Mouse (Mus musculus): ENCODE data around the gene Pth1r. TPM values are rescaled to one million over a fixed set of nuclear protein-coding genes. Genes with fewer than 3 reads are reported as not detected.

The Pth1r gene
- total and polyA plus RNA-seq, 3 experiments, result 6.0 to 10.3 (median 7.0) TPM

DNA sequence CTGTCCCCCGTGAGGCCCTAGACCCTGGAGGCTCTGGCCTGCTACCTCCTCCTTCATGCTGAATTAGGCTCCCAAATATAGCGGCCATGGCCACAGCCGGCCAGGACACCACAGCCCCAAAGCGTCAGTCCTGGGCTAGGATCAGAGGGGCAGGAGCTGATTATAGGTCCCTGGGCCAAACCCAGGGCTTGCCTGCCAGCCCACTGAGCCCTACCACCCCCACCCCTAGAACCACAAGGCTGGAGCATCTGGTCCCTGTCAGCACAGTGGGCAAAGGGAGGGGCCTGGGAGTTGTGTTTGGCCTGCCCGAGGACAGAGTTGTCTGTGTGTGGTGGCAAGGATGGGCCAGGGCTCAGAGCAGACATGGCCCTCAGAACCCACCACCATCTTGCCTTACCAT is 10.9 kb upstream of the Pth1r start:
- peaks cover 10% of the 10 kb centered on the region for H3K4me1 ChIP-seq (ENCODE audit: control insufficient read depth, insufficient read depth, low read length)
- no peak overlapping the region for H3K4me3 ChIP-seq
- no peaks in the 10 kb centered on the region for H3K79me2 ChIP-seq (replicated peaks; ENCODE audit: control insufficient read depth, insufficient read depth, low read length)
- TF ChIP-seq EP300 (IDR thresholded peaks at IDR 0.05; ENCODE audit: insufficient read depth, low read depth, low read length), result no peak
- TF ChIP-seq CTCF (IDR thresholded peaks at IDR 0.05), result no peak
- TF ChIP-seq POLR2A (IDR thresholded peaks at IDR 0.05; ENCODE audit: insufficient read depth, low read depth, low read length), result no peak
- H3K27me3 ChIP-seq (ENCODE audit: control insufficient read depth, insufficient read depth, low read length), result no peaks in the 10 kb centered on the region
- H3K36me3 ChIP-seq (ENCODE audit: control insufficient read depth, insufficient read depth, low read length), result no peaks in the 10 kb centered on the region
- H3K27ac ChIP-seq, result peak overlapping the region; percentile 65
- WGBS, result 84% methylated on average over 5 of the region's 5 CpGs
- intact Hi-C loops (cut with DNase I), result loop anchor here (2.0 kb wide), 1 partner anchor 21 kb away; no protein-coding TSS in a partner anchor
- no peak for DNase-seq
- no peak overlapping the region for H3K9ac ChIP-seq (ENCODE audit: low read depth, low read length)

DNA sequence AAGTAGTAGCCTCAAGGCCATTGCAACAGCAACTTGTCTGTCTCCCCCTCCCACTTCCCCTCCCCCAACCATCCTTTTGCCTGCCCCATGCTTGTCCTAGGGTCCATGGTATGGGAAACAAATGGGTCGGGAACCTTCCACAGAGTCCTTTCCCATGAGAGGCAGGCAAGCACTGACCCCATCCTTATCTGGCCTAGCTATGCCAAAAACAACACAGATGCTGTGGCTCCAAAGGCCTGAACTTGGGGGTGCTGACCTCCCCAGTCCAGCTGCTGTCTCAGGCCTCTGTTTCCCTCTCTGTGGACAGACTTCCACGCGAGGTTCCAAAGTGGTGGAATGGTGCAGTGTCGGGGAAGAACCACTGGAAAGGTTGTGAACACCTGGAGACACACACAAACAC is 6.8 kb upstream of the Pth1r start:
- Histone ChIP-seq H3K27me3 (ENCODE audit: control insufficient read depth, insufficient read depth, low read length) (no peaks in the 10 kb centered on the region), H3K79me2 (replicated peaks; ENCODE audit: control insufficient read depth, insufficient read depth, low read length) (no peaks in the 10 kb centered on the region), H3K9ac (ENCODE audit: low read depth, low read length) (no peak overlapping the region), H3K36me3 (ENCODE audit: control insufficient read depth, insufficient read depth, low read length) (no peaks in the 10 kb centered on the region), H3K4me1 (ENCODE audit: control insufficient read depth, insufficient read depth, low read length) (peaks cover 15% of the 10 kb centered on the region), H3K27ac (no peak overlapping the region), H3K4me3 (no peak overlapping the region)
- DNase-seq, result no peak
- WGBS, result 44% methylated on average over 4 of the region's 4 CpGs
- intact Hi-C loops (cut with DNase I), result no loop called here
- TF ChIP-seq EP300 (IDR thresholded peaks at IDR 0.05; ENCODE audit: insufficient read depth, low read depth, low read length) (0 out of 2 replicates have a peak, but pooled peaks have one; percentile 19), CTCF (IDR thresholded peaks at IDR 0.05) (no peak)

DNA sequence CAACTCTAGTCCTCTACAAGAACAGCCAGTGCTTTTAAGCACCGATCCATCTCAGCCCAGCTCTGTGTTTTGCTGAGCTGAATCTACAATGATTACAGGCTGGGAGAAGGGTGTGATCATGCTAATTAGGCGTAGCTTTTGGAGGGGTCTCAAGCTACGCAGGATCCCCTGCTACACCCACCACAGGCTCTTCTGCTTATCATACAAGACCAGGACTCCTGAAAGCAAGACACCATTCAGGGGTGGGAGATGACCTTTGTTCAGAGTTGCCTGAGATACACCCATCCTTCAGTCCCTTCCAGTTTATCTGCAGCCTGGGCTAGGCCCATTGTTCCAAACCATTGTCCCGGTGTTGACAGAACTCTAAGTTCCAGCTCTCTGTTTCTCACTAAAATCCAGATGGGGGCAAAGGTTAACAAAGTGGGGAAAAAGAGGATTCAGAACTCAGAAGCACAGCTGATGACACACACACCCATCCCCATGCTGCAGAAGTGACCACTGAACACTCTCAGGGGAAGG is 6.0 kb upstream of the Pth1r start:
- no peak for DNase-seq
- no peak overlapping the region for H3K4me3 ChIP-seq
- 68% methylated on average over 4 of the region's 4 CpGs for WGBS
- no peaks in the 10 kb centered on the region for H3K36me3 ChIP-seq (ENCODE audit: control insufficient read depth, insufficient read depth, low read length)
- no peaks in the 10 kb centered on the region for H3K27me3 ChIP-seq (ENCODE audit: control insufficient read depth, insufficient read depth, low read length)
- TF ChIP-seq POLR2A (IDR thresholded peaks at IDR 0.05; ENCODE audit: insufficient read depth, low read depth, low read length), result no peak
- TF ChIP-seq EP300 (IDR thresholded peaks at IDR 0.05; ENCODE audit: insufficient read depth, low read depth, low read length), result no peak
- no peak for TF ChIP-seq CTCF (IDR thresholded peaks at IDR 0.05)
- no peak overlapping the region for H3K9ac ChIP-seq (ENCODE audit: low read depth, low read length)
- no peaks in the 10 kb centered on the region for H3K79me2 ChIP-seq (replicated peaks; ENCODE audit: control insufficient read depth, insufficient read depth, low read length)
- intact Hi-C loops (cut with DNase I), result no loop called here
- H3K4me1 ChIP-seq (ENCODE audit: control insufficient read depth, insufficient read depth, low read length), result peaks cover 9% of the 10 kb centered on the region
- peak overlapping the region; percentile 15; the same call in 1 of the 2 replicates for H3K27ac ChIP-seq

DNA sequence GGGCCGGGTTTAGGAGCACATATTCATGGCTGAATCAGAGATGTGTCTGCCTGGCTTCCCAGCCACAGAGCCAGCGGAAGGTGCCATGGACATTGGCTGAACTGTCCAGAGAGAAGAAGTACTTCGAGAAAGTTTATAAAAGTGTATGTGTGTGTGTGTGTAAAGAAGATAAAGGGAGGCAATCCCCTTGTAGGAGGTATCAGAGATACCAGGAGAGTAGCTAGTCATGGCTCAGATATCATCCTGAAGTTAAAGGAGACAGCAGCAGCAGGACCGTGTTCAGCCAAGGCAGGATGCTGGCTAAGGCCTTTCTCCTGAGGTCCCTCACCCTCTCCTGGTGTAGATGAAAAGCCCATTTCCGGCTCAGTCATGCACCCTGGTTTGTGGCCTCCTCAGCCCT is 4.5 kb upstream of the Pth1r start:
- H3K4me1 ChIP-seq (ENCODE audit: control insufficient read depth, insufficient read depth, low read length), result peaks cover 8% of the 10 kb centered on the region
- H3K27ac ChIP-seq, result peak overlapping the region; percentile 17
- no peaks in the 10 kb centered on the region for H3K36me3 ChIP-seq (ENCODE audit: control insufficient read depth, insufficient read depth, low read length)
- H3K27me3 ChIP-seq (ENCODE audit: control insufficient read depth, insufficient read depth, low read length), result no peaks in the 10 kb centered on the region
- no peak for DNase-seq
- no peaks in the 10 kb centered on the region for H3K79me2 ChIP-seq (replicated peaks; ENCODE audit: control insufficient read depth, insufficient read depth, low read length)
- WGBS, result 58% methylated on average over 5 of the region's 5 CpGs
- intact Hi-C loops (cut with DNase I), result no loop called here
- no peak overlapping the region for H3K4me3 ChIP-seq
- no peak overlapping the region for H3K9ac ChIP-seq (ENCODE audit: low read depth, low read length)
- TF ChIP-seq EP300 (IDR thresholded peaks at IDR 0.05; ENCODE audit: insufficient read depth, low read depth, low read length) (no peak), POLR2A (IDR thresholded peaks at IDR 0.05; ENCODE audit: insufficient read depth, low read depth, low read length) (no peak), CTCF (IDR thresholded peaks at IDR 0.05) (no peak)

- H3K27me3 ChIP-seq (ENCODE audit: control insufficient read depth, insufficient read depth, low read length), result no peaks in the 10 kb centered on the region
- H3K4me3 ChIP-seq, result no peak overlapping the region
- H3K4me1 ChIP-seq (ENCODE audit: control insufficient read depth, insufficient read depth, low read length), result peaks cover 8% of the 10 kb centered on the region
- no peak for DNase-seq
- no peaks in the 10 kb centered on the region for H3K79me2 ChIP-seq (replicated peaks; ENCODE audit: control insufficient read depth, insufficient read depth, low read length)
- no peaks in the 10 kb centered on the region for H3K36me3 ChIP-seq (ENCODE audit: control insufficient read depth, insufficient read depth, low read length)
- H3K9ac ChIP-seq (ENCODE audit: low read depth, low read length), result peak overlapping the region; percentile 37
- H3K27ac ChIP-seq, result peak overlapping the region; percentile 17
- intact Hi-C loops (cut with DNase I), result no loop called here
- 19% methylated on average over 14 of the region's 14 CpGs for WGBS
- TF ChIP-seq CTCF (IDR thresholded peaks at IDR 0.05) (no peak), POLR2A (IDR thresholded peaks at IDR 0.05; ENCODE audit: insufficient read depth, low read depth, low read length) (no peak), EP300 (IDR thresholded peaks at IDR 0.05; ENCODE audit: insufficient read depth, low read depth, low read length) (no peak)
These were observed 3.7 kb upstream of the Pth1r start for GRCm38 (mm10) chr9:110750404-110751187.

- TF ChIP-seq EP300 (IDR thresholded peaks at IDR 0.05; ENCODE audit: insufficient read depth, low read depth, low read length), result no peak
- TF ChIP-seq CTCF (IDR thresholded peaks at IDR 0.05), result no peak
- TF ChIP-seq POLR2A (IDR thresholded peaks at IDR 0.05; ENCODE audit: insufficient read depth, low read depth, low read length), result no peak
- DNase-seq, result no peak
- H3K9ac ChIP-seq (ENCODE audit: low read depth, low read length), result no peak overlapping the region
- H3K36me3 ChIP-seq (ENCODE audit: control insufficient read depth, insufficient read depth, low read length), result no peaks in the 10 kb centered on the region
- H3K27ac ChIP-seq, result no peak overlapping the region
- peaks cover 2% of the 10 kb centered on the region; the same call in 1 of the 2 replicates for H3K27me3 ChIP-seq (ENCODE audit: control insufficient read depth, insufficient read depth, low read length)
- intact Hi-C loops (cut with DNase I), result no loop called here
- peaks cover 8% of the 10 kb centered on the region for H3K4me1 ChIP-seq (ENCODE audit: control insufficient read depth, insufficient read depth, low read length)
- H3K79me2 ChIP-seq (replicated peaks; ENCODE audit: control insufficient read depth, insufficient read depth, low read length), result no peaks in the 10 kb centered on the region
- 80% methylated on average over 2 of the region's 2 CpGs for WGBS
- H3K4me3 ChIP-seq, result no peak overlapping the region
These were observed 1.5 kb upstream of the Pth1r start for GRCm38 (mm10) chr9:110748451-110748850.

All from heart, adult 2 months (tissue).